Mouse (Mus musculus): ENCODE measurements at regions not wholly inside any gene's neighbourhood (a gene's known extent, or its start where the extent isn't known, plus 50 kb on each side); places are given as distances from the start of the nearest gene placed in this dataset.

DNA sequence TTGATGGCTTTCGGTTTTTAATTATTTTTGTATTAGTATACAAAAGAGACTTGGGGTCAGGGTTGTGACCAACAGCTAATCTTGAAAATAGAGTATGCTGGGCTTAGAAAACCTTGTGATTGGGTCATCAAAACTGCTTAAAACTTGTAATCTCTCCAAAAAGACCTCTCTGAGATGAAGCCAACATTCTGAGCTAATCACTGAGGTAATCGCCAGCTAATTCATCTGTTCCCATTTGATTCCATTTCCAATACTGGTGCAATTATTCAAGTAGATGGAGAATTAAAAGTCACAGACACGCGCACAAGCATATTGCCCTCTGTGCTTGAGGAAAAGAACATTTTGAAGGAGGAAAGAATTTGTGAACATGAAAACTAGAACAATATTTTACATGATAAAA is 459.9 kb downstream of the Nuf2 start:
- Histone ChIP-seq H3K4me1 (ENCODE audit: control insufficient read depth, insufficient read depth, low read length) (no peaks in the 10 kb centered on the region), H3K9ac (ENCODE audit: low read depth, low read length, severe bottlenecking) (no peak overlapping the region), H3K4me2 (replicated peaks; ENCODE audit: low read depth, low read length, severe bottlenecking) (no peak overlapping the region), H3K36me3 (ENCODE audit: control insufficient read depth, insufficient read depth, low read length) (no peaks in the 10 kb centered on the region), H3K4me3 (replicated peaks; ENCODE audit: low read length) (no peak overlapping the region), H3K9me3 (ENCODE audit: control insufficient read depth, low read length) (no peaks in the 10 kb centered on the region), H3K27me3 (ENCODE audit: control insufficient read depth, insufficient read depth, low read length) (no peaks in the 10 kb centered on the region), H3K27ac (replicated peaks; ENCODE audit: low read depth, low read length) (no peak overlapping the region)
- whole genome bisulfite sequencing: 91% methylated on average over 4 of the region's 4 CpGs
- DNase-seq (ENCODE audit: low spot score) (no peak), ATAC-seq (ENCODE audit: low FRiP score, low read depth) (no peak)
- no peak for TF ChIP-seq POLR2A (IDR thresholded peaks at IDR 0.05; ENCODE audit: borderline replicate concordance, extremely low read depth, insufficient read depth, insufficient read length)

DNA sequence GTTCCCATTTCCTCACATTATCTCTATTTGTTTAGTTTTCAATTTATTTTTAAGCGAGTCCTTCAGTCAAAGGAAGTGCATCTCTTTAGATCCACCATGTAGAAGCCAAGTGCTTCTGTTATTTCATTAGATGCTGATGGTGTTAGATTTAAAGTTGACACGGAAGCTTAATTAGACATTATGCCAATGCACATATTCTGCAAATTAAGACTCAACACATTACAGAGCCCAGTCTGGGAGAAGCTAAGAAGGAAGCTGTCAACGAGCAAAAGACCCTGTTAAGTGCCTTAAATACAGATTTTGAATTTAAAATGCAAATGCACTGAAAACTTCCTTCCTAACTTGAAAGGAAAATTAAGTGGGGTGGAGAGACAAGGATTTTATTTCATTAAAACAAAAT is 461.6 kb downstream of the Nuf2 start:
- Histone ChIP-seq H3K9me3 (ENCODE audit: control insufficient read depth, low read length) (no peaks in the 10 kb centered on the region), H3K4me2 (replicated peaks; ENCODE audit: low read depth, low read length, severe bottlenecking) (no peak overlapping the region), H3K4me3 (replicated peaks; ENCODE audit: low read length) (no peak overlapping the region), H3K27me3 (ENCODE audit: control insufficient read depth, insufficient read depth, low read length) (no peaks in the 10 kb centered on the region), H3K36me3 (ENCODE audit: control insufficient read depth, insufficient read depth, low read length) (no peaks in the 10 kb centered on the region), H3K9ac (ENCODE audit: low read depth, low read length, severe bottlenecking) (no peak overlapping the region), H3K4me1 (ENCODE audit: control insufficient read depth, insufficient read depth, low read length) (no peaks in the 10 kb centered on the region), H3K27ac (replicated peaks; ENCODE audit: low read depth, low read length) (no peak overlapping the region)
- 80% methylated on average over 3 of the region's 3 CpGs for WGBS
- ATAC-seq (ENCODE audit: low FRiP score, low read depth) (no peak), DNase-seq (ENCODE audit: low spot score) (no peak)
- TF ChIP-seq POLR2A (IDR thresholded peaks at IDR 0.05; ENCODE audit: borderline replicate concordance, extremely low read depth, insufficient read depth, insufficient read length): no peak

DNA sequence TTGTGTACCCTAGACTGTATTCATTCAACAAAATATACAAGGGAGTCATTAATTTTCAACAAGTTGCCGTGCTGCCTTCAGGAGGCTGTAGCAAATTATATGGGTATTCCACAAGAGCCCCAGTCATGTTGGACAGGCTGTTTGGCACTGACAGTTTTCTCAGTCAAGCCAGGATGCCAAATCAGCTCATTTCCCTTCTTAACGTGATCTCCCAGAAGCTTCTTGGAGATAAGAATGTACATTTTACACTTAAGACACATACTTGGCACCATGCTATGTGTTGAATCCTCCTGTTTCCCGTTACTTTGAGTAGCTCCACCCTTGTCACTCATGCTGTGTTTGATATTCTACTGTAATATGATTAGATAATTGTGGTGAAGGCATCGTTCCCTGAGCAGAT is 464.5 kb downstream of the Nuf2 start:
- no peak overlapping the region for H3K4me3 ChIP-seq (replicated peaks; ENCODE audit: low read length)
- H3K9ac ChIP-seq (ENCODE audit: low read depth, low read length, severe bottlenecking): no peak overlapping the region
- no peak overlapping the region for H3K4me2 ChIP-seq (replicated peaks; ENCODE audit: low read depth, low read length, severe bottlenecking)
- no peak for ATAC-seq (ENCODE audit: low FRiP score, low read depth)
- H3K4me1 ChIP-seq (ENCODE audit: control insufficient read depth, insufficient read depth, low read length): no peaks in the 10 kb centered on the region
- H3K9me3 ChIP-seq (ENCODE audit: control insufficient read depth, low read length): no peaks in the 10 kb centered on the region
- H3K36me3 ChIP-seq (ENCODE audit: control insufficient read depth, insufficient read depth, low read length): no peaks in the 10 kb centered on the region
- TF ChIP-seq POLR2A (IDR thresholded peaks at IDR 0.05; ENCODE audit: borderline replicate concordance, extremely low read depth, insufficient read depth, insufficient read length): no peak
- DNase-seq (ENCODE audit: low spot score): no peak
- 45% methylated on average over 4 of the region's 4 CpGs for WGBS
- H3K27me3 ChIP-seq (ENCODE audit: control insufficient read depth, insufficient read depth, low read length): no peaks in the 10 kb centered on the region
- H3K27ac ChIP-seq (replicated peaks; ENCODE audit: low read depth, low read length): no peak overlapping the region

DNA sequence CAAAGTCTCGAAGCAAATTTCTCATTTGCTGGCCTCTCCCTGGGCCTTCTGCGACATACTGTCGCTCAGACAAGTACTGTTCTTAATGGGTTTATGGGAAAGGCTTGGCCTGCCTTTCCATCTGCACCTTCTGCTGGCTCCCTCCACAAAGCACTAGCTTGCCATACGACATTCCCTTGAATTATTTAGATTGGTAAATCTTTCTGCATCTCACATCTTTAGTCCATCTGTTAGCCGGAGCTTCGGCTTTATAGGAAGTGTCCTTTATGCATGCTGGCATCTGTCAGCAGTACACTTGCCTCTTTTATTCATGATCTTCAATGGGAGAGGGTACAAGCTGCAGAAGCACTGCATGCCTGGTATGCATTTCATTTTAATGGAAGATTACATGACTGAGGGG is 470.6 kb downstream of the Nuf2 start:
- no peak for ATAC-seq (ENCODE audit: low FRiP score, low read depth)
- Histone ChIP-seq H3K27ac (replicated peaks; ENCODE audit: low read depth, low read length) (no peak overlapping the region), H3K4me3 (replicated peaks; ENCODE audit: low read length) (no peak overlapping the region), H3K36me3 (ENCODE audit: control insufficient read depth, insufficient read depth, low read length) (no peaks in the 10 kb centered on the region), H3K9me3 (ENCODE audit: control insufficient read depth, low read length) (no peaks in the 10 kb centered on the region), H3K27me3 (ENCODE audit: control insufficient read depth, insufficient read depth, low read length) (no peaks in the 10 kb centered on the region), H3K9ac (ENCODE audit: low read depth, low read length, severe bottlenecking) (no peak overlapping the region), H3K4me2 (replicated peaks; ENCODE audit: low read depth, low read length, severe bottlenecking) (no peak overlapping the region), H3K4me1 (ENCODE audit: control insufficient read depth, insufficient read depth, low read length) (no peaks in the 10 kb centered on the region)
- no peak for DNase-seq (ENCODE audit: low spot score)
- no peak for TF ChIP-seq POLR2A (IDR thresholded peaks at IDR 0.05; ENCODE audit: borderline replicate concordance, extremely low read depth, insufficient read depth, insufficient read length)
- WGBS: 71% methylated on average over 6 of the region's 6 CpGs

DNA sequence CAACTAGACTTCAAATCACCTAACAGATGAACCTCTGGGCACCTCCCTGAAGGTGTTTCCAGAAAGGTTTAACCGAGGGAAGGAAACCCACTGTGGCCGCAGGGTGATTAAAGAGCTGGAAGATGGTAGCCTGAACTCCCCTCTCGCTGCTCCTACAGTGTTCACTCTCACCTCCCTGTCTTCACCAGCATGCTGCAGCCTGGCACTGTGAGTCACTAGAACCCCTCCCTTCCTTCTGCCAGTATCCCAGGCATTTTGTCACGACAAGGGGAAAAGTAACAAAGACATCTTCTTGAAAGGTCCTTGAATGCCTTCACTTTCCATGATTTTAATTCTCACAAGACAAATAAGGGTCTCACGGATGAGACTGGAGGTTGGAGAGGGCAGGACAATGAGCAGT is 471.1 kb downstream of the Nuf2 start:
- ATAC-seq (ENCODE audit: low FRiP score, low read depth) (no peak), DNase-seq (ENCODE audit: low spot score) (no peak)
- Histone ChIP-seq H3K27ac (replicated peaks; ENCODE audit: low read depth, low read length) (no peak overlapping the region), H3K4me1 (ENCODE audit: control insufficient read depth, insufficient read depth, low read length) (no peaks in the 10 kb centered on the region), H3K9ac (ENCODE audit: low read depth, low read length, severe bottlenecking) (no peak overlapping the region), H3K4me3 (replicated peaks; ENCODE audit: low read length) (no peak overlapping the region), H3K36me3 (ENCODE audit: control insufficient read depth, insufficient read depth, low read length) (no peaks in the 10 kb centered on the region), H3K9me3 (ENCODE audit: control insufficient read depth, low read length) (no peaks in the 10 kb centered on the region), H3K4me2 (replicated peaks; ENCODE audit: low read depth, low read length, severe bottlenecking) (no peak overlapping the region), H3K27me3 (ENCODE audit: control insufficient read depth, insufficient read depth, low read length) (no peaks in the 10 kb centered on the region)
- WGBS: 78% methylated on average over 5 of the region's 5 CpGs
- TF ChIP-seq POLR2A (IDR thresholded peaks at IDR 0.05; ENCODE audit: borderline replicate concordance, extremely low read depth, insufficient read depth, insufficient read length): no peak

DNA sequence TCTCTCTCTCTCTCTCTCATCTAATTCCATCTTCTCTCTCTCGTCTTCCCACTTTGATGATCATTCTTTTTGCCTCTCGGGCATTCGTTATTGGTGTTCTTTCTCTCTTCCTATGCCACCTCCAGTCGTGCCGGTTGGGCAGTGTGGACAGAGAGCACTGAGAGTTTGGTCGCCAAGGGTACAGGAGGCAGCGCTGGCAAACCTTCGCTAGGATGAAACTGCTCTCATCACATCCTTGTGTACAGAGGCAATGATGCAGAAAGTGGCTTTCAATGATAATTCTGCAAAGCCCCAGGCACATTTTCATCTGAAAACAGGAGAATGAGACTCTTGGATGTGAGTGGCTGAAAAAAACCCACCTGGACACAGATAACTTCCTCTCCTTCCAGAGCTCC is 479.4 kb downstream of the Nuf2 start:
- 66% methylated on average over 8 of the region's 8 CpGs for WGBS
- no peaks in the 10 kb centered on the region for H3K36me3 ChIP-seq (ENCODE audit: control insufficient read depth, insufficient read depth, low read length)

More for the DNA sequence above, 479.4 kb downstream of the Nuf2 start:
- Histone ChIP-seq H3K4me2 (replicated peaks; ENCODE audit: low read depth, low read length, severe bottlenecking) (no peak overlapping the region), H3K9ac (ENCODE audit: low read depth, low read length, severe bottlenecking) (no peak overlapping the region), H3K4me1 (ENCODE audit: control insufficient read depth, insufficient read depth, low read length) (no peaks in the 10 kb centered on the region), H3K27me3 (ENCODE audit: control insufficient read depth, insufficient read depth, low read length) (no peaks in the 10 kb centered on the region), H3K4me3 (replicated peaks; ENCODE audit: low read length) (no peak overlapping the region), H3K27ac (replicated peaks; ENCODE audit: low read depth, low read length) (no peak overlapping the region), H3K9me3 (ENCODE audit: control insufficient read depth, low read length) (no peaks in the 10 kb centered on the region)
- ATAC-seq (ENCODE audit: low FRiP score, low read depth) (no peak), DNase-seq (ENCODE audit: low spot score) (no peak)
- TF ChIP-seq POLR2A (IDR thresholded peaks at IDR 0.05; ENCODE audit: borderline replicate concordance, extremely low read depth, insufficient read depth, insufficient read length): no peak
